Mouse (Mus musculus): Measurements from ENCODE around the gene Hspb2. TPM values are rescaled to one million over a fixed set of nuclear protein-coding genes. Genes with fewer than 3 reads are reported as not detected.

Gene Hspb2
- polyA plus RNA-seq, 1 experiment = 88.6 TPM

DNA sequence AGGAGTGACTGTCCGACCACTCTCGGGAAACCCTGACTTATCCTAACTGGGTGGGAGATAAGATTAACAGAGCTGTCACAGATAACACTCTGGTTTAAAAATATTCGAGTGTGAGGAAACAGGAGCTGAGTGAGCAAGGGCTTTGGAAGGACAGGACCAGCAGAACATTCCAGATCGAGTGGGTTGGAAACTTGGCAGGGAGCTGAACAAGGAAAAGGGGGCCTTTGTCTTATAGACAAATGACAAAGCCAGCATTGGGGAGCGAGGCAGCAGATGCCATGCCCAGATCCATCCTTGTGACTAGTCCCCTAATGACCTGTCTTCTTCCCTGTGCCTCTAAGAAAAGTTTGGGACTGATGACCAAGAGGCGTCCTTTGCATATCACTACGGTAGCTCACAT is 1.8 kb upstream of the Hspb2 start:
- Histone ChIP-seq H3K4me3 (replicated peaks; ENCODE audit: extremely low read depth, low read depth, low read length) (peak overlapping the region; percentile 84), H3K4me1 (ENCODE audit: control insufficient read depth, insufficient read depth, low read length) (peaks cover 3% of the 10 kb centered on the region; the same call in 1 of the 2 replicates)
- DNase-seq = peak; percentile 26
- 27% methylated on average over 7 of the region's 7 CpGs for WGBS
- TF ChIP-seq CTCF (IDR thresholded peaks at IDR 0.05; ENCODE audit: insufficient read depth, low read length) (no peak), POLR2A (IDR thresholded peaks at IDR 0.05; ENCODE audit: borderline replicate concordance, extremely low read depth, low read depth, low read length) (no peak)

DNA sequence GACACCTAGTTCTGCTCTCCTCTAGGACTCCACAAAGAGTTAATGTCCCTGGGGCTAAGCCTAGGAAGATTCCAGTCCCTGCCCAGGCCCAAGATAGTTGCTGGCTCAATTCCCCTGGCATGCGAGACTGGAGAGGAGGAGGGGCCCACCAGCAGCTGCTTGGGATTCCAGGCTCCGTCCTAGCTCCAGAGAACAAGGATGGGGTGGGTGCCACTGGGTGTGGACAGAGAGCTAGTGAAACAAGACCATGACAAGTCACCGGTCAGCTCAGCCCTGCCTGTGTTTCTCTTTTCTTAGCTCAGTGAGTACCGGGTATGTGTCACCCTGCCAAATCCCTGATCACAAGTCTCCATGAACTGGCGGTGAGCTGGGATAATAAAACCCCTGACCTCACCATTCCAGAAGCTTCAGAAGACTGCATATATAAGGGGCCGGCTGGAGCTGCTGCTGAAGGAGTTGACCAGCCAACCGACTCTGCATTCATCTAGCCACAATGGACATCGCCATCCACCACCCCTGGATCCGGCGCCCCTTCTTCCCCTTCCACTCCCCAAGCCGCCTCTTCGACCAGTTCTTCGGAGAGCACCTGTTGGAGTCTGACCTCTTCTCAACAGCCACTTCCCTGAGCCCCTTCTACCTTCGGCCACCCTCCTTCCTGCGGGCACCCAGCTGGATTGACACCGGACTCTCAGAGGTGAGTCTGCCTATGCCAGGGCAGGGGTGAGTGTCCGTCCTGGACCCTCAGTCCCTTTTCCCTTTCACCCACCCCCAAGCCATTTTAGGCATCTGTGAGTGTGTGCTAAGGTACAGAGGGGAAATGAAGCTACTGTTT is 846 bp upstream of the Hspb2 start:
- Histone ChIP-seq H3K4me1 (ENCODE audit: control insufficient read depth, insufficient read depth, low read length) (peaks cover 3% of the 10 kb centered on the region; the same call in 1 of the 2 replicates), H3K4me3 (replicated peaks; ENCODE audit: extremely low read depth, low read depth, low read length) (peak overlapping the region; percentile 84)
- DNase-seq = peak; percentile 81
- TF ChIP-seq POLR2A (IDR thresholded peaks at IDR 0.05; ENCODE audit: borderline replicate concordance, extremely low read depth, low read depth, low read length) (peak; percentile 88; the same call in 1 of the 2 replicates), CTCF (IDR thresholded peaks at IDR 0.05; ENCODE audit: insufficient read depth, low read length) (no peak)
- WGBS = 45% methylated on average over 17 of the region's 17 CpGs

DNA sequence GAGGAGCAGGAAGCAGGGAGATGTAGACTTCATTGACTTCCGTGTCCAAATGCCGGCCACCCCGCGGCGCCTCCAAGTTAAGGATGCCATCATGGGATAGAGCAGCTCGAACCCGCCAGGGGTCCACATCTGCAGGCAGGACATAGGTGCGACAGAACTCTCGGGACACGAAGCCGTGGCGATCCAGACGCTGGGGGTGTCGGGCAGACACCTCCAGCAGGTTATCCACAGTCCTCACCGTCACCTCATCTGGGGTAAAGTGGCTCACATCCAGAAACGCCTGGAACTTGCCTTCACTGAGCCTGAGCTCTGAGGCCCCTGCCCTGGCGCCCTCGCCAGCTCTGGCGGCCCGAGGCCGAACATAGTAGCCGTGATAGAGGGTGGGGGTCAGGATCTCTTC is 831 bp downstream of the Hspb2 start, which contains the start of gene Cryab:
Cryab (plus strand) TSS at position 3 of the 400 bp plus-strand sequence.
- DNase-seq = peak; percentile 36
- Histone ChIP-seq H3K4me3 (replicated peaks; ENCODE audit: extremely low read depth, low read depth, low read length) (peak within 1 kb of the TSS; percentile 54), H3K4me1 (ENCODE audit: control insufficient read depth, insufficient read depth, low read length) (peaks cover 3% of the 10 kb centered on the region; the same call in 1 of the 2 replicates)
- 43% methylated on average over 22 of the region's 22 CpGs for WGBS
- TF ChIP-seq CTCF (IDR thresholded peaks at IDR 0.05; ENCODE audit: insufficient read depth, low read length) (no peak), POLR2A (IDR thresholded peaks at IDR 0.05; ENCODE audit: borderline replicate concordance, extremely low read depth, low read depth, low read length) (no peak)

DNA sequence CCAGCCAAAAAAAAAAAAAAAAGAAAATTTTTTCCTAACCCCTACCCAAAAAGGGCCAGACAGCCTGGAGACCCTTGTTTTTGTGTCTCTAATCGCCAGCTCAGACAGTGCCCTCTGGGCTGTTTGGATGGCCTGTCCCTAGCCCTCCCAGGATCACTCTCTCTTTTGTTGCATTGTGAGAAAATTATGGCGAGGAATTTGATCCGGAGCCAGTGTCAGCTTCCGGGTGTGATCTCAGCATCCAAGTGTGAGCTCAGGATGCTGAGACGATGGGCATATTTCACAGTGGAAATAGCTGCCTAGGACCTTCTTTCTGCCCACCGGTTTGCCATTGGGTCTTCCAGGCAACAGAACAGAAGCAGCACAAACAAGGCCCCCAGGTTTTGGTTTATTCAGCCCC is 1.4 kb downstream of the Hspb2 start:
- TF ChIP-seq POLR2A (IDR thresholded peaks at IDR 0.05; ENCODE audit: borderline replicate concordance, extremely low read depth, low read depth, low read length) = no peak
- no peak for TF ChIP-seq CTCF (IDR thresholded peaks at IDR 0.05; ENCODE audit: insufficient read depth, low read length)
- Histone ChIP-seq H3K4me3 (replicated peaks; ENCODE audit: extremely low read depth, low read depth, low read length) (peak overlapping the region; percentile 54), H3K4me1 (ENCODE audit: control insufficient read depth, insufficient read depth, low read length) (peaks cover 3% of the 10 kb centered on the region; the same call in 1 of the 2 replicates)
- no peak for DNase-seq
- WGBS = 62% methylated on average over 6 of the region's 6 CpGs

DNA sequence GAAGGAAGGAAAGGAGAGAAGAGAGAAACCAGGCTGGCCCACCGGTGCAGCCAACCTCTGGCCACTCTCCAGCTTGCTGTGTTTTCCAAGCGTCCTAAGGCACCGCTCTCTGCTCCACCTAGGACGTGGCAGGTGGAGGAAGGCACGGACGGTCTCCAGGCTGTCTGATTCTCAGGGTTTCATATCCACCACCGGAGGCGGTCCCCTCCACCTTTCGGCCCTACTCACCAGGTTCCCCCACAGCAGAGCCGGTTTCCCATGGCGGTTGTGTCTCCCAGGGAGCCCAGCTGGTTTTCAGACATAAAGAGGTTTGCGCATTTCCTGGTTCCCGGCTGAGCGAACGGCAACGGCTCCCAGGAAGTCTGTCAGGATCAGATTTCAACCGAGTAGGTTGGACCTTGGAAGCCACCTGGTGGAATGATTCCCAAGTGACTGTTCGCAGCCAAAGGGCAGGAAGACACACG is 5.9 kb downstream of the Hspb2 start, which contains the start of gene 2310030G06Rik:
2310030G06Rik (minus strand) TSS at position 323 of the 464 bp plus-strand sequence.
- peak; percentile 67 for DNase-seq
- WGBS = 12% methylated on average over 19 of the region's 19 CpGs
- TF ChIP-seq CTCF (IDR thresholded peaks at IDR 0.05; ENCODE audit: insufficient read depth, low read length) = 0 out of 2 replicates have a peak, but pooled peaks have one; percentile 18
- TF ChIP-seq POLR2A (IDR thresholded peaks at IDR 0.05; ENCODE audit: borderline replicate concordance, extremely low read depth, low read depth, low read length) = peak; percentile 61; the same call in 1 of the 2 replicates
- H3K4me1 ChIP-seq (ENCODE audit: control insufficient read depth, insufficient read depth, low read length) = peaks cover 6% of the 10 kb centered on the region; the same call in 1 of the 2 replicates
- peak within 1 kb of the TSS; percentile 81 for H3K4me3 ChIP-seq (replicated peaks; ENCODE audit: extremely low read depth, low read depth, low read length)

DNA sequence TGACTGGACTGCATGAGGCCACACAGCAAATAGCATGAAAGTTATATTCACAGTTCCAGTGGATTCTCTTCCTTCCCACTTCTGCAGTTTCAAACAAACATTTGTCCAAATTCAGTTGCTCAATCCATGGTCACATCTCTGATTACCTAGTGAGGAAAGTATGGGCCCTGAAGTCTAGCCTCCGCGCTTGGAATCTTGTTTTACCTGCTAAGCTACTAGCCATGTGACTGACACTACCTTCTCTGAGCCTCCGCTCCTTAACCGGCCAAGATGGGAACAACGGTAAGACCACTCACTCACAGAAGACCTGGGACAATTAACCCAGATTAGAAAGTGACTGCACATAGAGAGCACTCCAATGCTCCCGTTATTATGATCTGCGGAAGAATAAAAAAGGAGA is 6.3 kb downstream of the Hspb2 start:
- Histone ChIP-seq H3K4me1 (ENCODE audit: control insufficient read depth, insufficient read depth, low read length) (peaks cover 6% of the 10 kb centered on the region; the same call in 1 of the 2 replicates), H3K4me3 (replicated peaks; ENCODE audit: extremely low read depth, low read depth, low read length) (peak overlapping the region; percentile 81)
- DNase-seq = peak; percentile 56
- no peak for TF ChIP-seq POLR2A (IDR thresholded peaks at IDR 0.05; ENCODE audit: borderline replicate concordance, extremely low read depth, low read depth, low read length)
- no peak for TF ChIP-seq CTCF (IDR thresholded peaks at IDR 0.05; ENCODE audit: insufficient read depth, low read length)
- WGBS = 30% methylated on average over 7 of the region's 7 CpGs

DNA sequence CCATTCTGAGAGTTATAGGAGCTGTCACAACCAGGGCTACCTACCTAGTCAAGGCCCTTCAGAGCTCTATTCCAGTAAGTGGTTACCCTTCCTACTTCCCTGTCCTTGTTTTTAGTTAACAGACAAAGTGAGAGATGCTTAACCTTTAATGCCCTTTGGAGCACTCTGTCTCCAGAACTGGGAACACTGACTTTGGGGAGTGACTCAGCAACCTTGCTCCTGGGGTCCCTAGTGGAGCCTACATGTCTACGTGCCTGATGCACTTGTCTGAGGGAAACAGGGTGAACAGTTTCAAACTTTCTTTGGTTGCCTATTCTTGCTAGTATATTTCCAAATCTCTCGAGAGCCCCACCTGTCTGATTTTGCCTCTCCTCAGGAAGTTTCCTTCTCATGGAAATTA is 9.4 kb downstream of the Hspb2 start:
- H3K4me3 ChIP-seq (replicated peaks; ENCODE audit: extremely low read depth, low read depth, low read length) = no peak overlapping the region
- peaks cover 5% of the 10 kb centered on the region; the same call in 1 of the 2 replicates for H3K4me1 ChIP-seq (ENCODE audit: control insufficient read depth, insufficient read depth, low read length)
- 38% methylated on average over 2 of the region's 2 CpGs for WGBS
- TF ChIP-seq POLR2A (IDR thresholded peaks at IDR 0.05; ENCODE audit: borderline replicate concordance, extremely low read depth, low read depth, low read length) (no peak), CTCF (IDR thresholded peaks at IDR 0.05; ENCODE audit: insufficient read depth, low read length) (no peak)
- DNase-seq = no peak

DNA sequence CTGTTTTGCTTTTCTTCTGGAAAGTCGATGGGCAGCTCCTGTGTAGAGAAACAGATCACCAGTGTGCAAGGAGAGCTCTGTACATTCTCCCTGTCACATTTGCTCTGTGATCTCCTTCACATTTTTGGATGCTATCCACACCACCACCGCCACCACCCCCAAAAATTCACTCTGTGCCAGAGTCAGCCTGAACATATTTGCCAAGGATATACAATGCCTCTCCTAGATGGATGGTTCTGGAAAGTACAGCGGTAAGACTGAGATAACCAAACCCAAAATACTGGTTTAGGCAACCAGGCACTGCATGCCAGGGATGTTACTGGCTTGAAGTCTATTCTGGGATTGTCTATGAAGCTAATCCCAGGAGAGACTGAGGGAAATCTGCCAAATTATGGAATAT is 9.9 kb downstream of the Hspb2 start:
- DNase-seq = no peak

DNA sequence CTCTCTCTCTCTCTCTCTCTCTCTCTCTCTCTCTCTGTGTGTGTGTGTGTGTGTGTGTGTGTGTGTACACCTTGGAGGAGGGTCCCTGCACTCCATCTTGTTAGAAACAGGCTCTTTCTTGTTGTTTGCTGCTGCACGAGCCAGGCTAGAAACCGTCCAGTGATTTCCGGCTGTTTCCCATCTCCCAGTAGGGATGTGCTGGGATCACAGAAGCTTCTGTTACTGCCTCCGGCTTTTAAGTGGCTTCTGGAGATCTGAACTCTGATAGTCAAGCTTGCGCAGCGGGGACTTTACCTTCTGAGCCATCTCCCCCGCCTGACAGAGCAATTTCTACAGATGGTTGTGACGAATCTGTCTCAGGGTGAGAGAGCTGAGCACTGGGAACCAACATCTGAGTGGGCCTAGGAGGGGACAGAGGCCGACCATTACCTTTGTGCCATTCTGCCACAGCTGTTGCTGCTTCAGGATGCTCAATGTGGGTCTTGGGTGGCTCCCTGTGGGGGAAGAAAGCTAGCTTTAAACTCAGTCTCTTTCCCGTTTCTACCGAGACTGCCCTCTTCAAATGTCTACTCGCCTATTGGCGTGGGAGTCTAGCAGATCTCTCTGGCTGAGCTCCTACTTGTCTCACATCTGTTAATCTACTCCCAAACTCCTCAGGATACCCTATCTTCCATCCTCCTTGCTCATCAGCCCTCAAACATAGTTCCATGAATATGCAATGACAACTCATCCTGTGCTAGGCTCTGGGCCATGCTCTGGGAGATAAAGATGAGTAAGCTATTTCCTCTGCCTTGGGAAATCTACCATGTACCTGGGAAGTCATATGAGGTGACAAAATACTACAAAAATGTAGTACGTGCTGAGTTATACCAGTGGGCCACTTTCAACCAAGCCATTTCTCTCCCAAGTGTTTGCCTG is 11.0 kb downstream of the Hspb2 start:
- WGBS = 88% methylated on average over 14 of the region's 14 CpGs

More for the DNA sequence above, 9.9 kb downstream of the Hspb2 start:
- H3K4me3 ChIP-seq (replicated peaks; ENCODE audit: extremely low read depth, low read depth, low read length) = no peak overlapping the region
- 63% methylated on average over 3 of the region's 3 CpGs for WGBS
- peaks cover 5% of the 10 kb centered on the region; the same call in 1 of the 2 replicates for H3K4me1 ChIP-seq (ENCODE audit: control insufficient read depth, insufficient read depth, low read length)
- no peak for TF ChIP-seq CTCF (IDR thresholded peaks at IDR 0.05; ENCODE audit: insufficient read depth, low read length)
- no peak for TF ChIP-seq POLR2A (IDR thresholded peaks at IDR 0.05; ENCODE audit: borderline replicate concordance, extremely low read depth, low read depth, low read length)

More for the DNA sequence above, 11.0 kb downstream of the Hspb2 start:
- Histone ChIP-seq H3K4me3 (replicated peaks; ENCODE audit: extremely low read depth, low read depth, low read length) (no peak overlapping the region), H3K4me1 (ENCODE audit: control insufficient read depth, insufficient read depth, low read length) (peaks cover 5% of the 10 kb centered on the region; the same call in 1 of the 2 replicates)
- TF ChIP-seq POLR2A (IDR thresholded peaks at IDR 0.05; ENCODE audit: borderline replicate concordance, extremely low read depth, low read depth, low read length) (no peak), CTCF (IDR thresholded peaks at IDR 0.05; ENCODE audit: insufficient read depth, low read length) (no peak)
- DNase-seq = no peak
